Mouse (Mus musculus) intestine, embryonic 14.5 days (tissue): Measurements from ENCODE around the gene Ripk4. TPM values are rescaled to one million over a fixed set of nuclear protein-coding genes. Genes with fewer than 3 reads are reported as not detected.
A peak's percentile ranks its signal among the peaks of the same experiment; 100 is the strongest.

Experiments
- ATAC-seq: fragments of 200-750 bp; cut with Nextera tagmentation; replicated peaks from 2 replicates; pipeline ENCODE4 v1.8.0; 2017; ENCODE audit warnings: low read depth, moderate number of reproducible peaks, moderate TSS enrichment, moderate library complexity; ENCODE audit not compliant: low FRiP score, low TSS enrichment
- DNase-seq: peaks from one replicate; pipeline ENCODE4 v3.0.0-alpha.2; 2018; ENCODE audit warnings: low spot score
- H3K27ac ChIP-seq: fragments of 300-500 bp; sonication (generic); 2 replicates; pipeline ENCODE4 v1.5.1; 2014; ENCODE audit warnings: low read depth, mild to moderate bottlenecking, control low read depth
- H3K27me3 ChIP-seq: fragments of 300-500 bp; sonication (generic); replicated peaks from 2 replicates; pipeline ENCODE4 v1.6.1; 2014; ENCODE audit warnings: low read length, control low read depth; ENCODE audit not compliant: control insufficient read depth, insufficient read depth
- H3K36me3 ChIP-seq: fragments of 300-500 bp; sonication (generic); 2 replicates; pipeline ENCODE4 v1.6.1; 2014; ENCODE audit warnings: low read length, control low read depth; ENCODE audit not compliant: control insufficient read depth, insufficient read depth
- H3K4me1 ChIP-seq: fragments of 300-500 bp; sonication (generic); replicated peaks from 2 replicates; pipeline ENCODE4 v1.6.1; 2014; ENCODE audit warnings: low read length, control low read depth, mixed read lengths; ENCODE audit not compliant: control insufficient read depth, insufficient read depth
- H3K4me2 ChIP-seq: fragments of 300-500 bp; sonication (generic); 2 replicates; pipeline ENCODE4 v1.6.1; 2014; ENCODE audit warnings: low read length
- H3K4me3 ChIP-seq: fragments of 300-500 bp; sonication (generic); 2 replicates; pipeline ENCODE4 v1.5.1; 2014; ENCODE audit warnings: low read depth, low read length, control low read depth, mixed read lengths
- H3K9ac ChIP-seq: fragments of 300-500 bp; sonication (generic); 2 replicates; pipeline ENCODE4 v1.6.1; 2014; ENCODE audit warnings: mild to moderate bottlenecking, low read length
- H3K9me3 ChIP-seq: fragments of 300-500 bp; sonication (generic); 2 replicates; pipeline ENCODE4 v1.6.1; 2016; ENCODE audit warnings: low read length, control low read depth; ENCODE audit not compliant: control insufficient read depth
- WGBS: fragments of 180-500 bp; shearing (Covaris S2); extraction: QIAGEN DNeasy Blood & Tissue Kit; methylation state at CpG from one replicate; pipeline ENCODE4 v1.1.7; 2014; 5-methylcytosine and 5-hydroxymethylcytosine counted together
- polyA plus RNA-seq: library from polyadenylated mRNA; unstranded; fragments of >200 nt; fragmentation: Nextera tagmentation; extraction: Ambion mirVana; gene quantifications from 2 replicates; pipeline ENCODE4 v1.2.1, GENCODE M21; 2014

Gene Ripk4
- polyA plus RNA-seq, 1 experiment from 2014 or later: 20.0 TPM

DNA sequence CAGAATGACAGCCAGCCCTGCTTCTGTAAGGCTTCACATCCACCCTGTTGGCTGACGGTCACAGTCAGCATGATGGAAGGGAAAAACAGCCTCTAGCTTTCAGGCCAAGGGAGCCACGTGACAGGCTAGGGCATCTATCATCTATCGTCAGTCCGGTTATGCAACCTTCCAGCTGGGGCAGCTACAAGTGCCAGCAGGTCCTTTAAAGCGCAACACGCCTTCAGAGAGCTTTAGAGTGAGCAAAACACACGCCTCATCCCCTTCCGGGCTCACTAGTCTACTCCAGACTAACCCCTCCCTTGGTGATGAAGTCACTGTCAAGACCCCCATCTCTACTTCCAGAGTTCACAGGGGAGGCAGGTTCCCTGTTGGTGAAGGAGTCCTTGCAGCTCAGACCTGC, 11.7 kb downstream of the Ripk4 start:
- DNase-seq (no peak), ATAC-seq (peak; percentile 58; the same call in 1 of the 2 replicates)
- Histone ChIP-seq H3K27me3 (no peaks in the 10 kb centered on the region), H3K4me3 (no peak overlapping the region), H3K27ac (no peak overlapping the region), H3K9ac (no peak overlapping the region), H3K9me3 (no peaks in the 10 kb centered on the region), H3K36me3 (peaks cover 5% of the 10 kb centered on the region; the same call in 1 of the 2 replicates), H3K4me2 (no peak overlapping the region), H3K4me1 (peaks cover 7% of the 10 kb centered on the region)
- 16% methylated on average over 8 of the region's 8 CpGs for WGBS

DNA sequence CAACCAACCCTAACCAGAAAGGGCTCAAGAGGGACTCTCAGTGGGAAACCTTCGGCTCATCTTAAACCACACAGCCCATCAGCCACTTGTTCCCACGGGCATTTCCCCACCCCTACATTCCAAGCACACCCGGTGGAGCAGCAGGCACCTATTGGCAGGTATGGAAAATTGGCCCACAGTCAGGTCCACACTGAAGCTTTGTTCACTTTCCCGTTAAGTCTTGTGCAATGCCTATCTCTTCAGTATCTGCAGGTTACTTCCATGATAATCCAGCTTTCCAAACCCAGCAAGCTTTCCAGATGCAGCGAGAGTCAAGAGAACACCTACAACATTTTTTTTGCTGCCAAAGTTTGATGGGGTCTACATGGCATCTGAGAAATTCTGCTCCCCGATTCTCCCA, 15.2 kb downstream of the Ripk4 start:
- no peak overlapping the region for H3K4me3 ChIP-seq
- H3K9ac ChIP-seq: no peak overlapping the region
- peaks cover 7% of the 10 kb centered on the region for H3K4me1 ChIP-seq
- ATAC-seq (no peak), DNase-seq (no peak)
- peaks cover 1% of the 10 kb centered on the region; the same call in 1 of the 2 replicates for H3K36me3 ChIP-seq
- no peaks in the 10 kb centered on the region for H3K9me3 ChIP-seq
- H3K4me2 ChIP-seq: no peak overlapping the region
- H3K27ac ChIP-seq: no peak overlapping the region
- H3K27me3 ChIP-seq: no peaks in the 10 kb centered on the region
- 87% methylated on average over 6 of the region's 6 CpGs for WGBS

DNA sequence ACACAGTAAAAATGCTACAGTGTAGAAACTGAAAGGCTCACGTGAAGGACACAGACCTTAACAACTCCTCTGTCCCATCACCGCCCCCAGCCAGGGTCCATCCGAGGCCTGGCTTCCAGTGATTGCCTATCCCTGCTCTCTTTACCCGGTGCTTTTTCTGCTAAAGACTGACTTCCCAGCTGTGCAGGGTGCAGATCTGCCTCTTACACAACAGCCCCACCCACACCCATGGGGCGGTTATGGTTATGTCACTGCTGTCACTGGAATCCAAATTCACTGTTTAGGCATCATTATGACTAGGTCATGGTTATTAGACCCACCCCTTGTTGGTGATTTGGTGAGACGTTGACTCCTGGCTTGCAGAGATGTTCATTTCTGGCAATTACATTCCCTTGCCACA, 25.6 kb downstream of the Ripk4 start:
- H3K27ac ChIP-seq: no peak overlapping the region
- no peak overlapping the region for H3K9ac ChIP-seq
- ATAC-seq (no peak), DNase-seq (no peak)
- WGBS: 64% methylated on average over 6 of the region's 6 CpGs
- H3K4me2 ChIP-seq: no peak overlapping the region
- no peak overlapping the region for H3K4me3 ChIP-seq
- no peaks in the 10 kb centered on the region for H3K36me3 ChIP-seq
- H3K4me1 ChIP-seq: no peaks in the 10 kb centered on the region
- no peaks in the 10 kb centered on the region for H3K27me3 ChIP-seq
- H3K9me3 ChIP-seq: no peaks in the 10 kb centered on the region

DNA sequence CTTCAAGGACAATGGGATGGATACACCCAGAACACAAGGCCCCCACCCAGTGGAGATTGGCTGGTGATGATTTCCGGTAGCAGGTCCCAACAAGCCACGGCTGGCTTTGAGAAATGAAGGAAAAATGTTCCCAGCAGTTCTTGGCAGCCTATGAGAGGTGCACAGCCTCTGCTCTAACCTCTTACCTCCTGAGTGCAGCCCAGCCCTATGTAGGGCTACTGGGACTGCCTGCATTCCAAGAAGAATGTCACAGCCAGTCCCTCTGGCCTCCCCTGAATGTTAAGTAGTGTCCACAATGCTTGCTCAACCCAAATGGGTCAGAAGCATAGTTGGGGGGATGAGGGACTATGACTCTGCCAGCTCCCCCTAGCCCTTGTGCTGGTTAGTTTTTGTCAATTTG, 27.0 kb downstream of the Ripk4 start:
- H3K4me3 ChIP-seq: no peak overlapping the region
- H3K9ac ChIP-seq: no peak overlapping the region
- H3K27me3 ChIP-seq: no peaks in the 10 kb centered on the region
- H3K27ac ChIP-seq: no peak overlapping the region
- 98% methylated on average over 2 of the region's 2 CpGs for WGBS
- no peaks in the 10 kb centered on the region for H3K9me3 ChIP-seq
- DNase-seq: no peak
- no peaks in the 10 kb centered on the region for H3K4me1 ChIP-seq
- no peak overlapping the region for H3K4me2 ChIP-seq
- H3K36me3 ChIP-seq: no peaks in the 10 kb centered on the region
- ATAC-seq: no peak

DNA sequence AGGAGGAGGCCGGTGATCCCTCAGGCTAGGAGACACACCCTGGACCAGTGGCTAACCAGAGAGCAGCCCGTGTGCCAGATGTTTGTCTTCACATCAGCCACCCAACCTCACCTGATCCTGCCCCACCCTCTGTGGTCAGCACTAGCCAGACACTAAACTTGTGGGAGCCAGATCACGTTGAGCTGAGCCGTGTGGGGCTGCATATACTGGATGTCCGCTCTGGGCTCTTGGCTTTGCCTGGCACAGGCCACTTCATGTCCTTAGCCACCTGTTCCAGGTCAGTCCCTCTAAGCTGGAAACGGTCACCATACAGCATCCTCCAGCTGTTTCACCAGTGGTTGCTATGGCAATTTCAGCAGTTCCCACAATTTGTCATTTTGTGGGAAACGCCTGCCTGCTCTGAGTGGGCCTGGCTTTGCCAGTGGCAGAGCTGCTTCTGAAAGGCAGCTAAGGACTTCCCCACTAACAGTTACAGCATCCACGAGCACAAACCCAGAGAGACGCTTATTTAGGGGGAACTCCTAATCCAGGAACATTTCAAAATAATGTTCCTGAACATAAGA, 28.7 kb downstream of the Ripk4 start:
- ATAC-seq: no peak
- H3K27ac ChIP-seq: no peak overlapping the region

DNA sequence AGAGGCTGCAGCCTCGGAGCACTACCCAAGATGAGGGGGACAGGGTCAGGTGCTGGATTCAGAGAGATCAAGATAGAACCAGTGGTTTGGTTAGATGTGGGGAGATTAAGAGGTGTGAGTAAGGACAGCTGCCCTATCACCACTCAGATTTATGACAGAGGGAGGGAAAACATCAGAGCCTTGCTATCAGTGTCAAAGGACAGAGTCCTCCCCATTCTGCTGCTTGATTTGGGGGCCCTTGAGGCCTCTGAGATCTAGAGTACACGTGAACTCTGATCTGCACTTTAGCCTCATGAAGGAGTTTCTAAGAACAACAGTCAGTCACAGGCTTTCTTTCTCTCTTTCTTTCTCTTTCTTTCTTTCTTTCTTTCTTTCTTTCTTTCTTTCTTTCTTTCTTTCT, 30.0 kb downstream of the Ripk4 start:
- ATAC-seq (peak; percentile 63), DNase-seq (no peak)
- WGBS: 43% methylated on average over 2 of the region's 2 CpGs
- Histone ChIP-seq H3K4me3 (no peak overlapping the region), H3K4me2 (no peak overlapping the region), H3K9ac (no peak overlapping the region), H3K4me1 (no peaks in the 10 kb centered on the region), H3K27ac (no peak overlapping the region), H3K36me3 (no peaks in the 10 kb centered on the region), H3K9me3 (no peaks in the 10 kb centered on the region), H3K27me3 (no peaks in the 10 kb centered on the region)

More for the DNA sequence above, 28.7 kb downstream of the Ripk4 start:
- no peak for DNase-seq
- Histone ChIP-seq H3K4me1 (no peaks in the 10 kb centered on the region), H3K9ac (no peak overlapping the region), H3K4me2 (no peak overlapping the region), H3K27me3 (no peaks in the 10 kb centered on the region), H3K9me3 (no peaks in the 10 kb centered on the region), H3K36me3 (no peaks in the 10 kb centered on the region), H3K4me3 (no peak overlapping the region)
- 46% methylated on average over 9 of the region's 9 CpGs for WGBS

DNA sequence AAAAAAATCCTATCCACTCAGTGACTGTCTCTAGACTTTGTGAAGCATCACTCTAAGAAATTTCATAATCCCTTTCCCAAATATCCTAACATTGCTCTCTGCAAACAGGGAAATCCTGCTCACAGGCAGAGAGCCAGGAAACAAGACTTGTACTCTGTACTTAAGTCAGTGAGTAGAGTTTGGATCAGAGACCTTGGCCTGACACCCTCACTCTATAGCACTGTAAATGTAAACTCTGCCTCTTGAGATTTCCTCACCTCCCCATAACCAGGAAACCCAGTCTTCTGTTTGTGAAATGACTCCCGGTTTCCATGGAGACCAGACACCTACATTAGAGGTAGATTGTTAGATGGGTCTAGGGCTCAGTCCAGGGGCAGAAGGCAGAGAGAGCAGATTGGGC, 33.3 kb downstream of the Ripk4 start:
- Histone ChIP-seq H3K27ac (no peak overlapping the region), H3K9me3 (no peaks in the 10 kb centered on the region), H3K9ac (no peak overlapping the region), H3K36me3 (no peaks in the 10 kb centered on the region), H3K4me2 (no peak overlapping the region), H3K4me1 (no peaks in the 10 kb centered on the region), H3K27me3 (no peaks in the 10 kb centered on the region), H3K4me3 (no peak overlapping the region)
- DNase-seq (no peak), ATAC-seq (0 out of 2 replicates have a peak, but pooled peaks have one; percentile 42)
- WGBS: 68% methylated on average over 1 of the region's 1 CpGs

DNA sequence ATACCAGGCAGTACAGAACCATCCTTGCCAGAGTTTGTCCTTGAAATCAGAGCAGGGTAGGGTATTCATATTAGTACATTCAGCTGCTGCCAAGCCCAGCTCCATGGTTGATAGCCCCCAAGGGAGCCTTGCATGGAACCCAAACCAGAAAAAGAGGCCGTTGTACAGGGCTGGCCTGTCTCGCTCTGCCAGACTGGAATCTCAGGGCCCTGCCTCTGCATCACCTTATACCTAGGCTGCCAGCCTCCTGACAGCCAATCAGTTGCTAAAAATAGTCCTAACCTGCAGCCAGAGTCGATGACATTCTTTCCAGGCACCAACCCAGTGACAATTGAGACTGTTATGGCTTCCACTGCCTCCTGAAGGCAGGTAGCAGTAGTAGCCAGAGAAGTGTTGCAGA, 37.2 kb downstream of the Ripk4 start:
- no peaks in the 10 kb centered on the region for H3K4me1 ChIP-seq
- no peaks in the 10 kb centered on the region for H3K9me3 ChIP-seq
- DNase-seq: no peak
- no peak for ATAC-seq
- no peak overlapping the region for H3K4me3 ChIP-seq
- no peak overlapping the region for H3K27ac ChIP-seq
- H3K36me3 ChIP-seq: no peaks in the 10 kb centered on the region
- no peaks in the 10 kb centered on the region for H3K27me3 ChIP-seq
- WGBS: 65% methylated on average over 3 of the region's 3 CpGs
- H3K4me2 ChIP-seq: no peak overlapping the region
- H3K9ac ChIP-seq: no peak overlapping the region

DNA sequence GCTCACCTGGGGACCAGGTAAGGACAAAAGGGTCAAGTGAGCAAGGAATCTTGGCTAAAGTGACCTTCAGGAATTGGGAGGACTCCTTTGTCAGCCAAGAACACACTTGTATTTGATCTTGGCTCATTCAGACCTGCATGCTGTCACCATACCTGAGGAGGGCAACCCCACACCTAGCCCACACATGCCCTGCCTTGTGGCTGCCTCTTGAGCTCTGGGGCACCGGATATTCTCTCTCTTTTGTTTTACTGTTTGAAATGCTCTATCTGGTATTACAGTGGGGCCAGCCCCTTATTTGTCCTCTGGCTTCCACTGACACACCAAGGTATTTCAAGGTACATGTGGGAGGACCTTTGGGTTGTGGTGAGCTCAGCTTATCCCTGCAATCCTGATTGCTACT, 43.5 kb downstream of the Ripk4 start:
- H3K9ac ChIP-seq: no peak overlapping the region
- DNase-seq (no peak), ATAC-seq (no peak)
- no peaks in the 10 kb centered on the region for H3K36me3 ChIP-seq
- H3K4me3 ChIP-seq: no peak overlapping the region
- H3K4me2 ChIP-seq: no peak overlapping the region
- no peaks in the 10 kb centered on the region for H3K4me1 ChIP-seq
- H3K27me3 ChIP-seq: no peaks in the 10 kb centered on the region
- no peaks in the 10 kb centered on the region for H3K9me3 ChIP-seq
- no peak overlapping the region for H3K27ac ChIP-seq
- WGBS: 75% methylated on average over 1 of the region's 1 CpGs
